Mouse (Mus musculus) MEL (cell line): Measurements from ENCODE around the gene Srgap3. TPM values are rescaled to one million over a fixed set of nuclear protein-coding genes. Genes with fewer than 3 reads are reported as not detected.

ENCODE experiments used
- DNase-seq: peaks from one replicate; pipeline ENCODE4 v3.0.0; 2011; ENCODE audit warnings: low read depth, low spot score
- H3K27ac ChIP-seq: 2 replicates; pipeline ENCODE4 v1.5.1; 2012; ENCODE audit warnings: low read depth, mild to moderate bottlenecking, control low read depth, low read length, moderate library complexity; ENCODE audit not compliant: control insufficient read depth
- H3K27me3 ChIP-seq, 2 experiments: fragments of 150-350 bp in 1 of 2; sonication (generic) in 1 of 2; 2 replicates each; pipeline ENCODE4 v1.6.1; 2012; ENCODE audit warnings: low read length in 2 of 2, mild to moderate bottlenecking in 2 of 2, improper control_type of control experiment in 1 of 2, moderate library complexity in 1 of 2; ENCODE audit not compliant: insufficient read depth in 2 of 2, control insufficient read depth in 1 of 2
- H3K36me3 ChIP-seq, 2 experiments: 2 replicates each; pipeline ENCODE4 v1.6.1; 2012 to 2014; ENCODE audit warnings: low read length in 2 of 2, improper control_type of control experiment in 1 of 2, inconsistent platforms in 1 of 2, mild to moderate bottlenecking in 1 of 2; ENCODE audit not compliant: insufficient read depth in 2 of 2, control insufficient read depth in 1 of 2
- H3K4me1 ChIP-seq, 2 experiments: fragments of 150-350 bp in 1 of 2; sonication (generic) in 1 of 2; 2 replicates each; pipeline ENCODE4 v1.6.1; 2012; ENCODE audit warnings: low read length in 2 of 2, improper control_type of control experiment in 1 of 2, mild to moderate bottlenecking in 1 of 2; ENCODE audit not compliant: insufficient read depth in 2 of 2, control insufficient read depth in 1 of 2
- H3K4me3 ChIP-seq, 2 experiments: fragments of 150-350 bp in 1 of 2; sonication (generic) in 1 of 2; 2 replicates each; pipeline ENCODE4 v1.5.1; 2012; ENCODE audit warnings: low read depth in 2 of 2, low read length in 2 of 2, mild to moderate bottlenecking in 2 of 2, moderate library complexity in 2 of 2, control low read depth in 1 of 2, improper control_type of control experiment in 1 of 2; ENCODE audit not compliant: control insufficient read depth in 1 of 2, insufficient read depth in 1 of 2
- H3K79me2 ChIP-seq: 2 replicates; pipeline ENCODE4 v1.6.1; 2012; ENCODE audit warnings: mild to moderate bottlenecking, low read length, moderate library complexity; ENCODE audit not compliant: control insufficient read depth, poor library complexity, insufficient read depth
- H3K9ac ChIP-seq: 2 replicates; pipeline ENCODE4 v1.6.1; 2012; ENCODE audit warnings: low read depth, mild to moderate bottlenecking, control low read depth, low read length, moderate library complexity; ENCODE audit not compliant: control insufficient read depth, poor library complexity, severe bottlenecking
- H3K9me3 ChIP-seq: fragments of 150-350 bp; sonication (generic); replicated peaks from 2 replicates; pipeline ENCODE4 v1.6.1; 2012; ENCODE audit warnings: mild to moderate bottlenecking, low read length, improper control_type of control experiment, moderate library complexity; ENCODE audit not compliant: insufficient read depth
- E2F4 ChIP-seq: IDR thresholded peaks from 2 replicates; pipeline ENCODE4 v1.6.1; 2011; ENCODE audit warnings: low read depth, low read length, improper control_type of control experiment, borderline replicate concordance
- ELF1 ChIP-seq: IDR thresholded peaks from 2 replicates; pipeline ENCODE4 v1.6.1; 2014; ENCODE audit warnings: low read depth, mild to moderate bottlenecking, inconsistent platforms, low read length, improper control_type of control experiment, moderate library complexity
- EP300 ChIP-seq, 2 experiments: IDR thresholded peaks; 2 replicates each; pipeline ENCODE4 v1.6.1; 2011; ENCODE audit warnings: improper control_type of control experiment in 2 of 2, low read length in 2 of 2, low read depth in 1 of 2, mild to moderate bottlenecking in 1 of 2
- GABPA ChIP-seq: IDR thresholded peaks from 2 replicates; pipeline ENCODE4 v1.6.1; 2012; ENCODE audit warnings: low read depth, mild to moderate bottlenecking, inconsistent platforms, low read length, improper control_type of control experiment, moderate library complexity
- GATA1 ChIP-seq: IDR thresholded peaks from 2 replicates; pipeline ENCODE4 v1.6.1; 2011; ENCODE audit warnings: low read depth, low read length, improper control_type of control experiment
- JUND ChIP-seq: IDR thresholded peaks from 2 replicates; pipeline ENCODE4 v1.6.1; 2011; ENCODE audit warnings: low read depth, mild to moderate bottlenecking, improper control_type of control experiment, low read length
- KAT2A ChIP-seq: conservative IDR thresholded peaks from 2 replicates; pipeline ENCODE4 v1.6.1; 2012; ENCODE audit warnings: low read depth, low read length, improper control_type of control experiment, inconsistent platforms
- MAX ChIP-seq: IDR thresholded peaks from 2 replicates; pipeline ENCODE4 v1.6.1; 2011; ENCODE audit warnings: low read length, improper control_type of control experiment
- MEF2A ChIP-seq: IDR thresholded peaks from 2 replicates; pipeline ENCODE4 v1.6.1; 2014; ENCODE audit warnings: low read depth, mild to moderate bottlenecking, inconsistent platforms, low read length, improper control_type of control experiment; ENCODE audit not compliant: poor library complexity, insufficient replicate concordance, severe bottlenecking; ENCODE audit errors: extremely low read depth
- MXI1 ChIP-seq: IDR thresholded peaks from 2 replicates; pipeline ENCODE4 v1.6.1; 2011; ENCODE audit warnings: mild to moderate bottlenecking, low read depth, low read length, improper control_type of control experiment
- MYC ChIP-seq: IDR thresholded peaks from 2 replicates; pipeline ENCODE4 v1.6.1; 2011; ENCODE audit warnings: low read depth, mild to moderate bottlenecking, low read length, improper control_type of control experiment, moderate library complexity
- POLR2A ChIP-seq, 2 experiments: IDR thresholded peaks; 2 replicates each; pipeline ENCODE4 v1.6.1; 2011 to 2012; ENCODE audit warnings: low read length in 2 of 2, mild to moderate bottlenecking in 2 of 2, control low read depth in 1 of 2, improper control_type of control experiment in 1 of 2, low read depth in 1 of 2, moderate library complexity in 1 of 2; ENCODE audit not compliant: control insufficient read depth in 1 of 2, insufficient read depth in 1 of 2, poor library complexity in 1 of 2
- POLR2AphosphoS5 ChIP-seq: IDR thresholded peaks from 2 replicates; pipeline ENCODE4 v1.6.1; 2012; ENCODE audit warnings: low read depth, borderline replicate concordance, mild to moderate bottlenecking, inconsistent platforms, low read length, moderate library complexity, mixed read lengths
- SMC3 ChIP-seq: IDR thresholded peaks from 2 replicates; pipeline ENCODE4 v1.6.1; 2011; ENCODE audit warnings: low read depth, low read length, improper control_type of control experiment
- TBP ChIP-seq: IDR thresholded peaks from 2 replicates; pipeline ENCODE4 v1.8.0; 2011; ENCODE audit warnings: low read depth, low read length, improper control_type of control experiment
- TCF12 ChIP-seq: IDR thresholded peaks from 2 replicates; pipeline ENCODE4 v1.6.1; 2014; ENCODE audit warnings: low read depth, mild to moderate bottlenecking, inconsistent platforms, low read length, improper control_type of control experiment, moderate library complexity
- UBTF ChIP-seq: IDR thresholded peaks from 2 replicates; pipeline ENCODE4 v1.6.1; 2012; ENCODE audit warnings: low read depth, mild to moderate bottlenecking, inconsistent platforms, low read length, improper control_type of control experiment, moderate library complexity, borderline replicate concordance; ENCODE audit not compliant: insufficient read depth
- USF1 ChIP-seq: IDR thresholded peaks from 2 replicates; pipeline ENCODE4 v1.6.1; 2014; ENCODE audit warnings: low read depth, mild to moderate bottlenecking, inconsistent platforms, low read length, improper control_type of control experiment, moderate library complexity
- USF2 ChIP-seq, 2 experiments: IDR thresholded peaks; 2 replicates each; pipeline ENCODE4 v1.6.1; 2011 to 2012; ENCODE audit warnings: improper control_type of control experiment in 2 of 2, low read length in 2 of 2, borderline replicate concordance in 1 of 2, inconsistent platforms in 1 of 2, low read depth in 1 of 2, mild to moderate bottlenecking in 1 of 2; ENCODE audit not compliant: insufficient read depth in 1 of 2
- ZKSCAN1 ChIP-seq: IDR thresholded peaks from 2 replicates; pipeline ENCODE4 v1.6.1; 2012; ENCODE audit warnings: low read depth, mild to moderate bottlenecking, inconsistent platforms, low read length, improper control_type of control experiment, moderate library complexity
- ZNF384 ChIP-seq: IDR thresholded peaks from 2 replicates; pipeline ENCODE4 v1.6.1; 2012; ENCODE audit warnings: low read depth, mild to moderate bottlenecking, inconsistent platforms, low read length, improper control_type of control experiment
- polyA plus RNA-seq, 2 experiments: library from polyadenylated mRNA; stranded (reverse) in 1 of 2; unstranded in 1 of 2; fragments of >175 nt in 1 of 2; fragments of >200 nt in 1 of 2; gene quantifications; 2 replicates each; pipeline versions ENCODE4 v1.2.1 to v1.2.4; 2012; ENCODE audit warnings: low replicate concordance in 2 of 2, low read depth in 1 of 2; ENCODE audit not compliant: insufficient read length in 2 of 2, insufficient read depth in 1 of 2, missing spikeins in 1 of 2
- total RNA-seq: library from RNA; depleted of rRNA; stranded (reverse); fragments of 300-350 nt; gene quantifications from 2 replicates; pipeline ENCODE4 v1.2.3, GENCODE M21; 2012

Srgap3 gene
- total and polyA plus RNA-seq, 3 experiments, result 0.31 to 0.75 TPM; not detected in 1

DNA sequence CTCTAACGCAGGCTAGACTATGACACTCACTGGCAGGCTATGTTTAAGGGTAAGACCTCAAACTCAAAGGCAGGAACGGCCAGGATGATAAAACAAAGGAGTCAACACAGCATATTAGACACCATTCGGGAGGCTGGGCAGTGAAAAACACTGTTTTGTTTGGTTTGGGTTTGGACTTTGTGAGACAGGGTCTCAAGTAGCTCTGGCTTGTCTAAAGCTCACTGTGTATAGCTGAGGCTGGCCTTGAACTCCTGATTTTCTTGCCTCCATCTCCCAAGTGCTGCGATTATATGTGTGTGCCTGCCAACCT lies 136.6 kb downstream of the Srgap3 start:
- H3K9me3 ChIP-seq, result no peaks in the 10 kb centered on the region
- H3K79me2 ChIP-seq, result no peaks in the 10 kb centered on the region
- DNase-seq, result no peak
- H3K36me3 ChIP-seq, result no peaks in the 10 kb centered on the region
- no peaks in the 10 kb centered on the region for H3K27me3 ChIP-seq
- no peak overlapping the region for H3K4me3 ChIP-seq
- H3K9ac ChIP-seq, result no peak overlapping the region
- no peak for TF ChIP-seq POLR2AphosphoS5
- no peak for TF ChIP-seq POLR2A (IDR thresholded peaks at IDR 0.05; ENCODE audit: control insufficient read depth in 1 of 2, insufficient read depth in 1 of 2, low read depth in 1 of 2, low read length in 2 of 2, poor library complexity in 1 of 2)
- TF ChIP-seq ZNF384, result no peak
- TF ChIP-seq E2F4, result no peak
- no peak for TF ChIP-seq USF1
- TF ChIP-seq SMC3, result no peak
- TF ChIP-seq MEF2A, result no peak
- TF ChIP-seq MYC, result no peak
- no peak for TF ChIP-seq TCF12
- TF ChIP-seq GATA1, result no peak
- no peak for TF ChIP-seq UBTF
- no peak for TF ChIP-seq EP300 (IDR thresholded peaks at IDR 0.05; ENCODE audit: low read depth in 1 of 2, low read length in 2 of 2)
- no peaks in the 10 kb centered on the region for H3K4me1 ChIP-seq
- no peak overlapping the region for H3K27ac ChIP-seq

DNA sequence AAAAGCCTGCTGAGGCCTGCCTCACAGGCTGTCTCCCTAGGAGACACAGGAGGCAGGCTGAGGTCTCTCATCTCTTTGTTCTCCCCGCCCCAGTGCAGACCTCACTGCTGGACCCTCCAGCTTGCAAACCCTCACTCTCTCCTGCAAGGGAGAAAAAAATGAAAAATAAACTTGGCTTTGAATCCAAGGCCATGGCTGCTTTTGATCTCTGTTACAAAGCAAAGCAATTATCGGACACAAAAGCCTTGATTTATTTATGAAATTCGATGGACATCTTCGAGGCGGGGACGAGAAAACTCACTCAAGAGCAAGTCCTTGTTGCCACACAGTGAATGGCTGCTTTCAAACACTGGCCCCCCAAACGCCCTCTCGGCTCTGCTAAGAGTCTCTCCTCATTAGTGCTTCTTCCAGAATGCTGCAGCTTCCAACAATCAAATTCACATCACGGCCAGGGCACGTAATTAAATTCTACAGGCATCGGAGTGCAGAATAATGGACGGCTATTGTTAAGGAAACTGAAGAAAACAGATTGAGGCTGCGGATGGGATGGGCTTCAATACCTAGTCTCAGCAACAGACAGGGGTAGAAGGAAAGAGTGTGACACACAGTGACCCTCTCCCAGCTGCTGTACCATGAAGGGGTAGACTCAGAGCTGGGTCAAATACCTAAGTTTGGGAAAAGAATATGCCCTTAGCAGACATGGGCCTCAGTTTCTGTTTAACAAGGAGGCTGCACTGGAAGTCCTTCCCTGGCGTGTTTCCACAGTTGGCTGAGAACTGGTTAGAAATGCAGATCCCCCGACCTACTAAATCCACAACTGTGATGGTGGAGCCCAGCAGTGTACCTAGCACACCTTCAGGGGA lies 137.2 kb downstream of the Srgap3 start:
- DNase-seq, result no peak
- H3K4me3 ChIP-seq, result no peak overlapping the region
- no peaks in the 10 kb centered on the region for H3K79me2 ChIP-seq
- H3K9me3 ChIP-seq, result no peaks in the 10 kb centered on the region
- no peak for TF ChIP-seq ELF1
- no peak for TF ChIP-seq MEF2A
- no peak for TF ChIP-seq GABPA
- no peak for TF ChIP-seq ZKSCAN1
- TF ChIP-seq SMC3, result no peak
- TF ChIP-seq MXI1, result no peak
- no peak for TF ChIP-seq POLR2AphosphoS5
- TF ChIP-seq MAX, result no peak
- TF ChIP-seq JUND, result no peak
- no peak for TF ChIP-seq USF2 (IDR thresholded peaks at IDR 0.05; ENCODE audit: borderline replicate concordance in 1 of 2, insufficient read depth in 1 of 2, low read depth in 1 of 2, low read length in 2 of 2)
- no peak for TF ChIP-seq KAT2A
- TF ChIP-seq EP300 (IDR thresholded peaks at IDR 0.05; ENCODE audit: low read depth in 1 of 2, low read length in 2 of 2), result no peak
- TF ChIP-seq TBP, result no peak
- H3K4me1 ChIP-seq, result no peaks in the 10 kb centered on the region
- H3K36me3 ChIP-seq, result no peaks in the 10 kb centered on the region
- H3K9ac ChIP-seq, result no peak overlapping the region
- no peaks in the 10 kb centered on the region for H3K27me3 ChIP-seq
- no peak overlapping the region for H3K27ac ChIP-seq
